Mouse (Mus musculus): ENCODE measurements at regions not wholly inside any gene's neighbourhood (a gene's known extent, or its start where the extent isn't known, plus 50 kb on each side); places are given as distances from the start of the nearest gene placed in this dataset.

GRCm38 (mm10) chr12:26635253-26635652 lies 166.2 kb downstream of the Cmpk2 start:
- no peak for DNase-seq (ENCODE audit: inconsistent ontology term)

- no peak for DNase-seq (ENCODE audit: inconsistent ontology term)
Observed at GRCm38 (mm10) chr12:26631795-26632122, 162.8 kb downstream of the Cmpk2 start.

DNA sequence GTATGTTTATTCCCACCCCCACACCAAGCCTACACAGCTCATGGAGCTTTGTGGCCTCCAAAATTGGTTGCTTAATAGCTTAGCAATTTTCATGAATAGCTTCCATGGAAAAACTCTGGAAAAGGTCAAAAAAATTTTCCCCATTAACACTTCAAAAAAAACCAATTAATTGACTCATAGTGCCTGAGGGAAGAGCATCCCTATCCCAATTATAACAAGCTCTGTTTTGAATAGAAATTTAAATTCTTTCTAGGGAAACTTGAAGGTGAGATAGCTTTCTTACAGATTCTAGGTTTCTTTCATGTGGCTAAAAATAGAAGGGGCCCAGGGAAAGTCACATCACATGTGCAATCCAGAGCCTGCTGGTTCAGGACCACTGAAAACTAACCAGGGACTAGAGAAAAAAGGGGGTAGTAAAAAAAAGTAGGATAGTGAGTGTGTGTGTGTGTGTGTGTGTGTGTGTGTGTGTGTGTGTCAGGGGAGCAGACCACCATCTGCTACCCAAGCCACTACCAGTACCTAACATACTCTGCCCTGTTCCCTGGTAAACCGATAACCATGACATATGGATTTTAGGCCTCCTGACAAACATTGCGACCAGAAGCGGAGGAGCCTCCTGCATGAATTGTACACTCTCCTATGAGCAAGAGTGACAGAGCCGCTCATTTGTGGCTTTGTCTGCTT lies 162.2 kb downstream of the Cmpk2 start:
- DNase-seq (ENCODE audit: inconsistent ontology term), result peak; percentile 29

GRCm38 (mm10) chr12:26621135-26621932 lies 152.3 kb downstream of the Cmpk2 start:
- no peak for DNase-seq (ENCODE audit: inconsistent ontology term)

- no peak for DNase-seq (ENCODE audit: inconsistent ontology term)
Observed at GRCm38 (mm10) chr12:26620501-26621134, 151.6 kb downstream of the Cmpk2 start.

DNA sequence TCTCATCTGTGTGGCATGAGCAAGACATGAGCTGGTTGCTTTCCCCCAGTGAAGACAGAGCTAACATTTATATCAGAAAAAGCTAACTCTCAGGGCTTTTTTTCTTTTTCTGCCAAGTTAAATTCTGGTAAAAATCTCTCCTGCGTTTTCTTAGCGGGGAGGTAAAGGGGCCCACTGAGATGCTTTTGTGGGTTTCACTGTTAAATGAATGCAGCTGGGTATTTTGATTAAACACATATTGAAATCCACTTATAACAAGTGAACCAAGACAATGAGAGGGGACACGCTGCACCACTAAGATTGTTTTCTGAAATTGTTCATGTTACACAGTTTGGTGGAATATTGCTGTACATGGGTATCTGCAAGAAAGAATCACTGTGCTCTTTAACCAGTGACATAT lies 149.0 kb downstream of the Cmpk2 start:
- no peak for DNase-seq (ENCODE audit: inconsistent ontology term)

DNA sequence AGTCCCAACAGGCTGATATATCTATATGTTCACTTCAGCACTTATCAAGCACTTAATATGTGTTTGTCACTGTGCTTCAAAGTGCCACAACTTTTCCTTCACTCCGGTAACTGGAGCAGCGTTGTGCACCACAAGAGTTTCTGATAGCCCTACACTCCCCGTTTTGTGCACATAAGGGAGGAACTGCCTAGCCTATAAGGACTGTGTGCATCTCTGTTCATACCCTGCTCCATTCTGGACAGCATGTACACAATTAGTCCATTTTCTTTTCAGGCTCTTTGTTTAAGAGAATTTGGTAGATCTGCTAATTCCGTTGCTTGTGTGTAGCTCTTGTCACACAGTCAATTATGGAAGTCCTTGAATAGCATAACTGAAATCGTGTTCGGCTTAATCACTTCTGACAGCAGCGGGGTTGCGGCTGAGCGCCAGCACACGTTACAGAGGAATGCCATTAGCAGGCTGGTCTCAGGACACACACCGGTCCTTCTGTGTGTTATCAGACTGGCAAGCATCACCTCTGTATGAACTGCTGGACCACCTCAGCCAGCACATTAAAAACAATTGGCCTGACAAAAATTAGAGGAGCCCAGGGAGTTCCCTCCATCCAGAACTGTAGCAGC lies 144.2 kb downstream of the Cmpk2 start:
- peak; percentile 96 for DNase-seq (ENCODE audit: inconsistent ontology term)

DNA sequence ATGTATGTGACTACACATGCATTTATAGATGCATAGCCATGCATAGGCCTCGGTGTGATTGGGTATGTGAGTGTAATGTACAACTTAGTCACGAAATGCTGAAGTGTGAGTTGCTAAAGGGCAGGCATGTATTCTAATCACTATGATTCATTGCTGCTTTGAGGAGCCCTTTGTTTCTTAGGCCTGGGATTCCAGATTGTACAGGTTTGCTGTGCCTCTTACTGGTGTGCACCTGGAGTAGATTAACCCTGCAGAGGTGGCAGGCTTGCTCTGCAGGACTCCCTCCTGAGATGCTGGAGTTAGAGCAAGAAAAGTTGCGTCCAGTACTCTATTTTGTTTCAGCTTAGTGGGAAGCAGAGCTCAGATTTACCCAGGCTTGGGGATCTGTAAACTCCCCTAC lies 141.1 kb downstream of the Cmpk2 start:
- DNase-seq (ENCODE audit: inconsistent ontology term), result no peak

DNA sequence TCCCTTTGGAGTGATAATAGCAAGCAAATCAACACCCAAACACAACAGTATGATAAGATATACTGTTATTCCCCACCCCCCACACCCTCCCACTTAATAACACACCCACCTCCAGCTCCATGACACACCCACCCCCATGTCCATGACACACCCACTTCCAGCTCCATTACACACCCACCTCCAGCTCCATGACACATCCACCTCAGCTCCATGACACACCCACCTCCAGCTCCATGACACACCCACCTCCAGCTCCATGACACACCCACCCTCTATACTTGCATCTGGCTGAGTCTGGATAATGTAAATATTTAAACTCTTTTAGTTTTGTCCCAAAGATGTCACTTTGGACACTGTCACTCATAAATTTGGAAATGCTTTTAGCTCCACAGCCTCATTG lies 129.5 kb downstream of the Cmpk2 start:
- DNase-seq (ENCODE audit: inconsistent ontology term), result no peak

GRCm38 (mm10) chr12:26592125-26592524 lies 123.1 kb downstream of the Cmpk2 start:
- DNase-seq (ENCODE audit: inconsistent ontology term), result no peak

DNA sequence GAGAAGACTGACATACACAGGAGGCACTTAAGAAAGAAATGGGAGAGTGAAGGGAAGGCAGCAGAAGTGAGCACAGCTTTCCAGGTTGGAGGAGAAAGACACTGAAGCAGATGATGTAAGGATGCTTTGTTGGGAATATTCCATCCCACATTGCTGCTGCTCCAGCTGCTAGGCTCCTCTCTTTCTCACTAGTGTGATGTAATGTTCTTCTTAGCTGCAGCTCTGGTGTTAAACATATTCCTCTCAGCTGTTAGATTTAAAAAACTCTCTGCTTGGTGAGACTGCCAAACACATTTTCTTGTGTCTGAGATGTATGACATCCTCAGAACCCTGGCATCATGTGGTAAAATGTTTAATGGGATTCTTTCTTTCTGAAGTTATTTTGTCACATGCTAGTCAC lies 120.1 kb downstream of the Cmpk2 start:
- no peak for DNase-seq (ENCODE audit: inconsistent ontology term)

- no peak for DNase-seq (ENCODE audit: inconsistent ontology term)
Observed at GRCm38 (mm10) chr12:26577438-26577837, 108.4 kb downstream of the Cmpk2 start.

DNA sequence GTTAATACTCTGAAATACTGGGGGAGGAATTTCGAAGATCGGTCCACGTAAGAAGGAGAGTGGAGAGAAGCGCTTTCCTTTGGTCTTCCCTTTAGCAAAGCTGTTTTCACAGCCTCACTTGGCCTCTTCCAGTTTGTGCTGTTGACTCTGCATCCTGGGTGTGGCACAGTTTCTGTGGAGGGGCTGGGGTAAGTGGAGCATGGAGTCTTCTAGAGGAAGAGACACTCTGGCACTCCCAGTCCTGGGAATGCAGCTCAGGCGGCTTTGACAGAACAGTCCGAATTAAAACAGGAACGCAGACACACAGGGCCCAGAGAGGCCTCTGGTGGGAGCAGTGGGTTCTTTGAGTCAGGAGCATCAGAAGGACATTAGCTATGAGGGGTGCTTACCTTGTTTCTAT lies 102.6 kb downstream of the Cmpk2 start:
- no peak for DNase-seq (ENCODE audit: inconsistent ontology term)

GRCm38 (mm10) chr12:26567435-26567834 lies 98.4 kb downstream of the Cmpk2 start:
- no peak for DNase-seq (ENCODE audit: inconsistent ontology term)

DNA sequence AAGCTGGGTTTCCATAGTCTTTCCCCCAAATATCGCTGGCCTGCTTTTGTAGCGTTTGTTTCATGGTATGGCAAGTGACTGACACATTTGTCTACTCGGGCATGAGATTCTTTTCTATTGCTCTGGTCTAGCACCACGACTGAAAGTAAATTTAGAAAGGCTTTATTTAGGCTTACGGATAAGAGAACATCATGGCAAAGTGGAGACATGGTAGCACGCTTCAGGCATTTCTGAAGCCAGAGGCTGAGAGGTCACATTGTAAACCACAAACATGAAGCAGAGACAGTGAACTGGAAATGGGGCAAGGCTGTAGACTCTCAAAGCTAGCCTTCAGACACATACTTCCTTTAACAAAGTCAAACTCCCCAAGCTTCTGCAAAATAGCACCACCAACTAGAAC lies 93.9 kb downstream of the Cmpk2 start:
- DNase-seq (ENCODE audit: inconsistent ontology term), result no peak

DNA sequence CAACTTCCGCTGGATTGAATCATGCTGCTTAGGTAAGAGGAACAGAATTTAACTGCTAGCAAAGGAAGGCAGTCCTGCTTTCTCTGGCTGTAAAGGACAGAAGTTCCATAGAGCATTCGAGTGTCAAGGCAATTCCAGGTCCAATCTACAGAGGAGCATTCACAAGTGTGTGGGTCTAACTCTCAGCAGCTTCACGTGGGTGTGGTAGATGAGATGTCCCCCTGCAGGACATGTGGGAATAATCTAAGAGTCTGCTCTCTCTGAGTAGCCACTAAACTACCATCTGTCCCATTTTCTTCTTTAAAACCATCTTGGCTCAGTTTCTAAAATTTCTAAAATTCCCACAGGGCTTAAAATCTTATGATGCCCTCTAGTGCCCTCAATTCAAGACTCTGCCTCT lies 90.6 kb downstream of the Cmpk2 start:
- no peak for DNase-seq (ENCODE audit: inconsistent ontology term)

DNA sequence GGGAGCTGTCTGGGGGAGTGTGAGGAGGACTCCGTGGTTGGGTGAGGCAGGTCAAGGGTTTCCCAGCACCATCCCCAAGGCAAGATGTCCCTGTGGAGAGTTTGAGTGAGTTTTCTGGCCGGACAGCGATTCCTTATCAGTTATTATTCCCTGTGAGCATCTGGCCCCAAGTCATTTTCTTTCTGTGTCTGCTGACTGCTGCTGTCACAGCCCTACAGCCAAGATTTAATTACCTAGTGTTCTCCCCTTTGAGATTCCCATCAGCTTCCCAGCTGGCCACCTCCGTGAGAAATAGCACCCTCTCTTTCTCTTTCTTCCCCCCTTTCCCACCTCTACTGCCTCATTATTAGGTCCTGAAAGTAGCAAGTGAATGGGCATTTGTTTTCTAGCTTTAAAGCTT lies 88.4 kb downstream of the Cmpk2 start:
- DNase-seq (ENCODE audit: inconsistent ontology term), result no peak

- DNase-seq (ENCODE audit: inconsistent ontology term), result no peak
Observed at GRCm38 (mm10) chr12:26551168-26551926, 82.3 kb downstream of the Cmpk2 start.

- no peak for DNase-seq (ENCODE audit: inconsistent ontology term)
Observed at GRCm38 (mm10) chr12:26547466-26547865, 78.5 kb downstream of the Cmpk2 start.

- DNase-seq (ENCODE audit: inconsistent ontology term), result no peak
Observed at GRCm38 (mm10) chr12:26546361-26546760, 77.4 kb downstream of the Cmpk2 start.

DNA sequence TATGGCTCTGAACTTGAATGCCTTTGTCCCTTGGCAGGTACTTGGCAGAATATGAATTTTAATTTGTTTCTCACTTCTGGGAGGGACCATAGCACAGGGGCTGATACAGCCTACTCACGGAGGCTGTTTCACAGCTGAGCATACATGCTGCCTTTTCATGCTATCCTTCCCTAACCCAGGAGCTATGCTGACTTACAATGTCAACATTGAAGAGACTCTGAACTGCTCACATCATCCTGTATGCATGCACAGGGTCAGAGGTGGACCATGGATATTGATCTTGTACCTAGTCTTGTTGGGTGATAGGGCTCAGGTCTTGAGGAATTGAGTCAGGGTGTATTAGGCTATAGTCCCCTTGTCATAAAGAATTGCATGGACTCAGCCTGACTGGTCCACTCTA lies 74.5 kb downstream of the Cmpk2 start:
- no peak for DNase-seq (ENCODE audit: inconsistent ontology term)

DNA sequence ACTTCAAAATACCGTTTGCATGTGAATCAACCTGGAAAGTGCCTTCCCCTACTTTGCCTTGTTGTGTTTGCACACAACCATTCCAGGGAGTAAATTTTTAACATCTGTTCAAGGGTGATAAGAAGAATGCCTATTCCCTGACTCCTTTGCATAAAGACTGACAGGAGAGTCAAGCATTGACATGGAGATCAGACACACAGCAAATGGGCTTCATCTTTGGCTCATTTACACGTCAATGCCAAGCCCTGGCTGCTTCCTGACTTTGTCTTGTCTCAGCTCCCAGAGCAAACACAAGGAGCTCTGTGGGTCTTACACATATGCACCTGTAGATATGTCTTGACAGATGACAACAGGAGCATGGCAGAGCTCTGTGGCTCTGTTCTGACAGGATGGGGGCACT lies 73.4 kb downstream of the Cmpk2 start:
- no peak for DNase-seq (ENCODE audit: inconsistent ontology term)

Measured in Muller cell, postnatal 12 days (primary cell).